Mouse (Mus musculus): Measurements from ENCODE around the gene Klhdc8b.

DNA sequence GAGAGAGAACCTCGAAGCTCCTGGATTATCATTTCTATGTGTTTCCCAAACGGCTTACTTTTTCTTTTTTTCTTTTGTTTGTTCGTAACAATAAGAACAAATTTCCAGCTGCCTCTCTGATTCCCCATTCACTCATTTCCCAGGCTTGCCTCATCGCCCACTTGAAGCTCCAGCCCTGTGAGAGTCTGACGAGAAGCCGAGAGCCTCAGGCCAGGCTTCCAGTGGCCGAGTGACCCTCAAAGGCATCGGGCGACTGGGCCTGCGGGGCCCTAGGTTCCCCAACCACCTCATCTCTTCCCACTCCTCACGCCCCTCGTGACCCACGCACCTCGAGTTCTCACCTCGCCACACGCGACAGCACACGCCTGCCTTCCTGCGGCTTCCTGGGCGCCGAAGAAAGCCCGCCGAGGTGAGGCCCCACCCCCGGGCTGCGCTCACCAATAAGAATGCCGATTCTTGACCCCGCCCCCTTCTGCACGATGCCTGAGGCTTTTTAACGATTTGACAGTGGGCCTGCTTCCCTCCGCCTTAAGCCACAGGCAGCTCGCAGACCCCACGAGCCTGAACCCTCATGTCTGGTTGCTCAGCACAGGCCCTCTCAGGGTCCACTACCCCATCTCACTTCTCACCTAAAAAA, 29.8 kb downstream of the Klhdc8b start:
- TF ChIP-seq POLR2A (IDR thresholded peaks at IDR 0.05; ENCODE audit: borderline replicate concordance, control insufficient read depth, low read depth, low read length) (no peak), CTCF (IDR thresholded peaks at IDR 0.05; ENCODE audit: control insufficient read depth, insufficient read depth, low read length) (no peak)

All from bone marrow, adult 2 months (tissue).